Mouse (Mus musculus): ENCODE results near the gene Wnt5a.

DNA sequence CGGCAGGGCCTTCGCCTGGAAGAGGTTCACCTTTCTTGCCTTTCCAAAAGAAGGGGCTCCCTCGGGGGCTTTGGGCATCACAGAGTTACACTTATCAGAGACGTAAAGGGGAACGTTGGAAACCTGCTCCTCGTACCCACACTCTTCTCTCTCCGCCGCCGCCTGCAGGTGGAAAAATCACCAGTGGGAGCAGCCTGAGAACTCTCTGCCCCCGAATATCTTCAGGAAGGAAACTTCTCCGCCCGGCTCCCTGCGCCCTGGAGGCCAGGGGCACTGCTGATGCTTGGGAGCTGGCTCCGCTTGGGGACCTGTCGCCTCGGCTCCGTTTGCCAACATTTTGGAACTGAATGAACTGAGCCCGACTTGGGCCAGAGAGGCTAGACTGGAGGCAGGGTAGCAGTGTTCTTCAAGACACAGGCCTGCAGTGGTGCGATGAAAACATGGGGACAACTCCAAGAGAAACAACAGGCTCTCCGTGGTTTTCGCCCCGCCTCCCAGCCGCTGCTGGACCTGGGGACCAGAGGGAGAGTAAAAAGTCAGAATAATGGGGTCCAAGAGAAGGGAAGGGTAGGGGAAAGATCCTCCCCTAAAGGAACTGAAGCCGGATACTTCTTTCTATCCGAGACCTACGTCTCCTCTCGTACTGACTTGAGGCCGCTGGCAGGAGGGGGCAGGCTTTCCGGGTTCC is 5.9 kb downstream of the Wnt5a start:
- no peak for TF ChIP-seq CTCF (IDR thresholded peaks at IDR 0.05; ENCODE audit: low read depth)
- TF ChIP-seq EP300 (IDR thresholded peaks at IDR 0.05; ENCODE audit: low read depth): no peak
